Mouse (Mus musculus): ENCODE data around the gene Abhd16a.

- TF ChIP-seq CTCF (IDR thresholded peaks at IDR 0.05; ENCODE audit: low read depth, low read length) (no peak), POLR2A (IDR thresholded peaks at IDR 0.05; ENCODE audit: extremely low read depth, insufficient read depth, low read length) (no peak)
These were observed 1.3 kb downstream of the Abhd16a start for GRCm38 (mm10) chr17:35090166-35090932.

Measured in liver, adult 2 months (tissue).